Comparison of ENCODE assay signal across 18 mouse cellular contexts in genomic region chr14:75363316-75363715, GRCm38 (mm10).
"Had no signal": no experiment of that assay in that cellular context is flagged by ENCODE, and none has a peak within 500 bp of the region (broad histone marks: within the 10 kb centered on the region; RNA-seq: fewer than 3 reads in every experiment).

No protein-coding gene starts in this region.

- DNase-seq: kidney, adult 18-20 months; kidney, postnatal 36 days; lung, postnatal 14 days; retina, postnatal 1 day; right cerebral cortex, postnatal 4 days; spleen, adult 18-20 months; thymus, adult 18-20 months; thymus, postnatal 14 days had no signal

- H3K4me2 ChIP-seq: kidney, embryonic 15.5 days; liver, embryonic 11.5 days; liver, embryonic 15.5 days; lung, embryonic 15.5 days; midbrain, embryonic 13.5 days; neural tube, embryonic 12.5 days had no signal

- H3K4me1 ChIP-seq: kidney, embryonic 15.5 days; limb, embryonic 10.5 days; liver, embryonic 15.5 days; lung, embryonic 15.5 days; megakaryocyte, embryonic 14.5 days; midbrain, embryonic 13.5 days had no signal

- H3K9ac ChIP-seq: kidney, embryonic 15.5 days; liver, embryonic 15.5 days; lung, embryonic 15.5 days; midbrain, embryonic 13.5 days; neural tube, embryonic 12.5 days had no signal

- H3K27me3 ChIP-seq: kidney, embryonic 15.5 days; liver, embryonic 15.5 days; lung, embryonic 15.5 days; midbrain, embryonic 13.5 days; neural tube, embryonic 12.5 days had no signal

- H3K36me3 ChIP-seq: kidney, embryonic 15.5 days; limb, embryonic 10.5 days; liver, embryonic 15.5 days; lung, embryonic 15.5 days; midbrain, embryonic 13.5 days; neural tube, embryonic 12.5 days had no signal

- H3K4me3 ChIP-seq: kidney, embryonic 15.5 days; layer of hippocampus, adult 2 months; limb, embryonic 10.5 days; liver, embryonic 15.5 days; lung, embryonic 15.5 days; megakaryocyte, embryonic 14.5 days; midbrain, embryonic 13.5 days; neural tube, embryonic 12.5 days had no signal

- H3K27ac ChIP-seq: kidney, embryonic 15.5 days; layer of hippocampus, adult 2 months; limb, embryonic 10.5 days; liver, embryonic 15.5 days; lung, embryonic 15.5 days; macrophage; midbrain, embryonic 13.5 days; neural tube, embryonic 12.5 days had no signal

- ATAC-seq: midbrain, embryonic 13.5 days had no signal

- H3K9me3 ChIP-seq: kidney, embryonic 15.5 days; limb, embryonic 10.5 days; liver, embryonic 15.5 days; lung, embryonic 15.5 days; megakaryocyte, embryonic 14.5 days; midbrain, embryonic 13.5 days; neural tube, embryonic 12.5 days had no signal
